Mouse (Mus musculus) kidney, adult 2 months (tissue): ENCODE results near the gene Ube2f.

ENCODE experiments used
- CTCF ChIP-seq: fragments of 200-500 bp; conservative IDR thresholded peaks from 2 replicates; pipeline ENCODE4 v1.5.1; 2011; ENCODE audit warnings: low read depth, mild to moderate bottlenecking, control low read depth, low read length, moderate library complexity, mixed read lengths; ENCODE audit not compliant: insufficient read depth, insufficient read length
- POLR2A ChIP-seq: fragments of 200-500 bp; IDR thresholded peaks from one replicate; pipeline ENCODE4 v1.6.1; 2011; ENCODE audit warnings: low read depth, low read length, control low read depth

DNA sequence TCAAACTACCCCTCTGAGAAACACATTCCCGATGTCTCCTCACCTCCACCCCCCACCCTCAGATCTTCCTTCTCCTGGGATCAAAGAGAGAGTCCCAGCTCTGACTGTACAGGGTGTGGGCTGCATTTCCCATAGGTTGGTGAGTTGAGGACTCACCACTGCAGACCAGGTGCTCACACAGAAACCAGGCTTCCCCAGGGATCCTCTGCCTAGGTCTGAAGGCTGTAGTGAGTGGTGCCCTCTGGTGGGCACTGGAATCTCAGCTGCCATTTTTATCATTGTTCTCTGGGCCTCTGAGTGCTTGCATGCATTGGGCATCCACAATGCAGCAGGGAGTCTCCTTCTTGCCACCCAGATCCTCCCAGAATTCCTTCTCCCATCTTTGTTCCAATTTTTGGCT is 39.0 kb upstream of the Ube2f start:
- TF ChIP-seq CTCF (peak; percentile 74), POLR2A (no peak)
